21 mouse cellular contexts compared by ENCODE assay signal in the genomic region with DNA sequence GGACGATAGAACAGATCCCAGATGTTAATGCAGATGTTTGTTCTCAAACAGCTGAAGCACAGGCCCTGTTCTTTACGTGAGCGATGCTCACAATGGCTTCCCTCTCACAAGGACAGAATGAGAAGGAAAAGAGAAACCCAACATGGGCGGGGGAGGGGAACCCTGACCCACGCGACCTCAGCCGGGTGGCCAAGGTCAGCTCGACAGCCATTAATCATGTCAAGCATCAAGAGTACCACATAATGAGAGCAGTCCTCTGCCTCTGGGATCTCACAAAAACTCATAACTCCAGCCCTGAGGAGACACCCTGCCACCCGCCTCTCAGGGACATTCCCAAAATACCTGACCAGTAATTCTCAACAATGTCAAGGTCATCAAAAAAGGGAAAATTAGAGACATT.
DNase-seq lines count a peak whose midpoint lies in the region; ATAC-seq lines count a peak whose summit lies in the region.
"Had no signal": no experiment of that assay in that cellular context is flagged by ENCODE, and none has a peak within 500 bp of the region (broad histone marks: within the 10 kb centered on the region; RNA-seq: fewer than 3 reads in every experiment).

No protein-coding gene starts in this region.

- no peak overlapping the region for H3K4me3 ChIP-seq in hindbrain, embryonic 11.5 days (ENCODE audit: low read depth, low read length)
- H3K4me3 ChIP-seq in hindbrain, embryonic 13.5 days = no peak overlapping the region
- H3K4me3 ChIP-seq in embryonic facial prominence, embryonic 10.5 days = no peak overlapping the region
- H3K4me3 ChIP-seq: hindbrain, embryonic 15.5 days; limb, embryonic 13.5 days; liver, embryonic 13.5 days had no signal

- 39% methylated on average over 9 of the region's 9 CpGs for WGBS in hindbrain, embryonic 11.5 days
- WGBS in hindbrain, embryonic 13.5 days = 29% methylated on average over 9 of the region's 9 CpGs
- 62% methylated on average over 9 of the region's 9 CpGs for WGBS in embryonic facial prominence, embryonic 10.5 days

- peak; percentile 58 for DNase-seq in hindbrain, embryonic 11.5 days (ENCODE audit: low spot score)
- peak; percentile 18 for DNase-seq in ZHBTc4 (ENCODE audit: low read depth, low spot score)
- peak; percentile 32 for DNase-seq in adrenal gland, postnatal 14 days
- DNase-seq in embryonic facial prominence, embryonic 10.5 days (ENCODE audit: low spot score) = peak; percentile 19
- DNase-seq in thymus, adult 18-20 months = no peak
- DNase-seq in cerebellum, postnatal 25 days = no peak
- DNase-seq in cerebellum, adult 11-12 months = no peak
- DNase-seq: B cell, adult 2 months; cerebellum, adult 2 months; gastrocnemius, postnatal 14 days; liver, embryonic 13.5 days; lung, embryonic 14.5 days; lung, postnatal 36 days; retina, postnatal 1 day; thymus, postnatal 14 days had no signal

- no peak overlapping the region for H3K27ac ChIP-seq in hindbrain, embryonic 11.5 days (ENCODE audit: low read depth, low read length)
- no peak overlapping the region for H3K27ac ChIP-seq in hindbrain, embryonic 13.5 days
- no peak overlapping the region for H3K27ac ChIP-seq in embryonic facial prominence, embryonic 10.5 days (replicated peaks)
- H3K27ac ChIP-seq: hindbrain, embryonic 15.5 days; limb, embryonic 13.5 days; liver, embryonic 13.5 days; stomach, postnatal 0 days had no signal

- no peaks in the 10 kb centered on the region for H3K27me3 ChIP-seq in hindbrain, embryonic 11.5 days (ENCODE audit: control insufficient read depth, insufficient read depth, low read length)
- H3K27me3 ChIP-seq in hindbrain, embryonic 13.5 days = no peaks in the 10 kb centered on the region
- no peaks in the 10 kb centered on the region for H3K27me3 ChIP-seq in embryonic facial prominence, embryonic 10.5 days (replicated peaks; ENCODE audit: low read depth, poor library complexity, severe bottlenecking)
- H3K27me3 ChIP-seq: hindbrain, embryonic 15.5 days; limb, embryonic 13.5 days; liver, embryonic 13.5 days had no signal

- H3K4me1 ChIP-seq in hindbrain, embryonic 11.5 days (replicated peaks; ENCODE audit: control insufficient read depth, insufficient read depth, low read length) = no peaks in the 10 kb centered on the region
- peaks cover 9% of the 10 kb centered on the region for H3K4me1 ChIP-seq in hindbrain, embryonic 13.5 days (replicated peaks)
- peaks cover 12% of the 10 kb centered on the region for H3K4me1 ChIP-seq in embryonic facial prominence, embryonic 10.5 days
- H3K4me1 ChIP-seq: hindbrain, embryonic 15.5 days; limb, embryonic 13.5 days; liver, embryonic 13.5 days had no signal

- H3K9ac ChIP-seq in hindbrain, embryonic 11.5 days (ENCODE audit: low read depth, low read length) = no peak overlapping the region
- no peak overlapping the region for H3K9ac ChIP-seq in hindbrain, embryonic 13.5 days
- H3K9ac ChIP-seq: hindbrain, embryonic 15.5 days; limb, embryonic 13.5 days; liver, embryonic 13.5 days; lung, embryonic 14.5 days had no signal

- H3K9me3 ChIP-seq in hindbrain, embryonic 11.5 days (ENCODE audit: control insufficient read depth, low read length) = no peaks in the 10 kb centered on the region
- H3K9me3 ChIP-seq in hindbrain, embryonic 13.5 days = no peaks in the 10 kb centered on the region
- no peaks in the 10 kb centered on the region for H3K9me3 ChIP-seq in embryonic facial prominence, embryonic 10.5 days
- H3K9me3 ChIP-seq: hindbrain, embryonic 15.5 days; limb, embryonic 13.5 days had no signal

- H3K36me3 ChIP-seq in hindbrain, embryonic 11.5 days (ENCODE audit: control insufficient read depth, insufficient read depth, low read length) = no peaks in the 10 kb centered on the region
- no peaks in the 10 kb centered on the region for H3K36me3 ChIP-seq in hindbrain, embryonic 13.5 days
- no peaks in the 10 kb centered on the region for H3K36me3 ChIP-seq in embryonic facial prominence, embryonic 10.5 days (replicated peaks)
- H3K36me3 ChIP-seq: hindbrain, embryonic 15.5 days; limb, embryonic 13.5 days; liver, embryonic 13.5 days had no signal

- no peak overlapping the region for H3K4me2 ChIP-seq in hindbrain, embryonic 11.5 days (replicated peaks; ENCODE audit: low read depth, low read length)
- H3K4me2 ChIP-seq in hindbrain, embryonic 13.5 days = no peak overlapping the region
- H3K4me2 ChIP-seq: hindbrain, embryonic 15.5 days; limb, embryonic 13.5 days; liver, embryonic 13.5 days; lung, embryonic 14.5 days had no signal

- peak; percentile 43; the same call in 1 of the 2 replicates for ATAC-seq in hindbrain, embryonic 11.5 days (ENCODE audit: low FRiP score)
- no peak for ATAC-seq in hindbrain, embryonic 13.5 days (ENCODE audit: low FRiP score)
- ATAC-seq: intestine, embryonic 16.5 days; midbrain, embryonic 16.5 days had no signal

Comparison
In these comparisons a context has a peak if more than half of its experiments do, and no peak if none do; other contexts are left out.
1. DNase-seq: peak in hindbrain, embryonic 11.5 days (single experiment), ZHBTc4 (single experiment), adrenal gland, postnatal 14 days (single experiment) and embryonic facial prominence, embryonic 10.5 days (single experiment); none in thymus, adult 18-20 months (0 of 2), cerebellum, postnatal 25 days (0 of 2) and cerebellum, adult 11-12 months (single experiment).